In genomic region chr6:125061493-125061892, GRCm38 (mm10) we compare ENCODE assay signal across 14 mouse cellular contexts. TPM values are rescaled to one million over a fixed set of nuclear protein-coding genes. Genes with fewer than 3 reads are reported as not detected.
DNase-seq lines count a peak whose midpoint lies in the region; ATAC-seq and TF ChIP-seq lines count a peak whose summit lies in the region.
"Had no signal": no experiment of that assay in that cellular context is flagged by ENCODE, and none has a peak within 500 bp of the region (broad histone marks: within the 10 kb centered on the region; RNA-seq: fewer than 3 reads in every experiment).

No protein-coding gene starts in this region.

- no peak overlapping the region for H3K4me3 ChIP-seq in heart, embryonic 11.5 days (ENCODE audit: low read depth, low read length)
- H3K4me3 ChIP-seq in liver, embryonic 12.5 days, result no peak overlapping the region
- H3K4me3 ChIP-seq in liver, postnatal 0 days (ENCODE audit: low read depth, low read length), result no peak overlapping the region
- no peak overlapping the region for H3K4me3 ChIP-seq in liver, embryonic 14.5 days (ENCODE audit: insufficient read depth in 1 of 2, low read depth in 2 of 2, low read length in 2 of 2)
- no peak overlapping the region for H3K4me3 ChIP-seq in kidney, adult 2 months (ENCODE audit: insufficient read depth, low read depth, low read length)
- H3K4me3 ChIP-seq: limb, embryonic 15.5 days had no signal

- H3K9me3 ChIP-seq in heart, embryonic 11.5 days (replicated peaks; ENCODE audit: control insufficient read depth, low read length), result no peaks in the 10 kb centered on the region
- H3K9me3 ChIP-seq in liver, embryonic 12.5 days (replicated peaks), result no peaks in the 10 kb centered on the region
- no peaks in the 10 kb centered on the region for H3K9me3 ChIP-seq in liver, postnatal 0 days (ENCODE audit: low read length)
- no peaks in the 10 kb centered on the region for H3K9me3 ChIP-seq in liver, embryonic 14.5 days (ENCODE audit: control insufficient read depth, low read length)
- H3K9me3 ChIP-seq: limb, embryonic 15.5 days had no signal

- H3K27me3 ChIP-seq in heart, embryonic 11.5 days (ENCODE audit: control insufficient read depth, insufficient read depth, low read length), result 0 out of 2 replicates have a peak, but pooled peaks cover 2% of the 10 kb centered on the region
- H3K27me3 ChIP-seq in liver, embryonic 12.5 days (replicated peaks), result peaks cover 20% of the 10 kb centered on the region
- 0 out of 2 replicates have a peak, but pooled peaks cover 4% of the 10 kb centered on the region for H3K27me3 ChIP-seq in liver, postnatal 0 days (ENCODE audit: insufficient read depth, low read length)
- no peaks in the 10 kb centered on the region for H3K27me3 ChIP-seq in liver, embryonic 14.5 days (ENCODE audit: control insufficient read depth, insufficient read depth, low read length)
- H3K27me3 ChIP-seq in kidney, adult 2 months (replicated peaks; ENCODE audit: control insufficient read depth, insufficient read depth, low read length), result no peaks in the 10 kb centered on the region
- H3K27me3 ChIP-seq: limb, embryonic 15.5 days had no signal

- no peak for TF ChIP-seq POLR2A in brain, embryonic 14.5 days (IDR thresholded peaks at IDR 0.05; ENCODE audit: borderline replicate concordance, extremely low read depth, insufficient read depth, insufficient read length, poor library complexity, severe bottlenecking)
- TF ChIP-seq POLR2A in kidney, adult 2 months (IDR thresholded peaks at IDR 0.05; ENCODE audit: low read depth, low read length), result no peak

- TF ChIP-seq EP300 in liver, postnatal 0 days (IDR thresholded peaks at IDR 0.05; ENCODE audit: low read depth), result no peak
- no peak for TF ChIP-seq EP300 in liver, embryonic 14.5 days (IDR thresholded peaks at IDR 0.05; ENCODE audit: low read depth)

- intact Hi-C loops in heart, postnatal 25 days (cut with DNase I), result no loop called here

- DNase-seq in heart, postnatal 25 days (ENCODE audit: low spot score), result no peak
- DNase-seq in liver, postnatal 0 days, result no peak
- DNase-seq in brain, embryonic 14.5 days (ENCODE audit: low read depth), result peak; percentile 27
- no peak for DNase-seq in liver, embryonic 14.5 days (ENCODE audit: low read depth in 3 of 3, low spot score in 3 of 3)
- DNase-seq in cerebellum, postnatal 25 days, result no peak
- no peak for DNase-seq in kidney, adult 2 months
- DNase-seq: B cell, adult 2 months; cerebellum, adult 9-11 months; kidney, postnatal 25 days; right cerebral cortex, postnatal 14 days had no signal

- WGBS in heart, embryonic 11.5 days (ENCODE audit: insufficient replicate concordance), result 16% methylated on average over 6 of the region's 6 CpGs
- 19% methylated on average over 6 of the region's 6 CpGs for WGBS in liver, embryonic 12.5 days (ENCODE audit: insufficient replicate concordance)
- WGBS in liver, postnatal 0 days (ENCODE audit: insufficient replicate concordance), result 54% methylated on average over 6 of the region's 6 CpGs
- 32% methylated on average over 6 of the region's 6 CpGs for WGBS in liver, embryonic 14.5 days (ENCODE audit: insufficient replicate concordance)
- WGBS in kidney, adult 2 months, result 39% methylated on average over 6 of the region's 6 CpGs

- H3K4me2 ChIP-seq in heart, embryonic 11.5 days, result peak overlapping the region; percentile 34
- H3K4me2 ChIP-seq in liver, embryonic 12.5 days, result no peak overlapping the region; the same call in 1 of the 2 replicates
- H3K4me2 ChIP-seq in liver, postnatal 0 days (ENCODE audit: low read depth, low read length), result no peak overlapping the region
- no peak overlapping the region for H3K4me2 ChIP-seq in liver, embryonic 14.5 days (ENCODE audit: low read depth)
- H3K4me2 ChIP-seq: limb, embryonic 15.5 days had no signal

- ATAC-seq in heart, embryonic 11.5 days (replicated peaks; ENCODE audit: insufficient number of reproducible peaks, low FRiP score, low TSS enrichment), result peak; percentile 51; the same call in 1 of the 2 replicates
- peak; percentile 16 for ATAC-seq in liver, embryonic 12.5 days
- no peak for ATAC-seq in liver, postnatal 0 days
- 0 out of 2 replicates have a peak, but pooled peaks have one; percentile 4 for ATAC-seq in liver, embryonic 14.5 days (ENCODE audit: insufficient read depth)

- no peak overlapping the region for H3K27ac ChIP-seq in heart, embryonic 11.5 days (ENCODE audit: low read depth, low read length)
- no peak overlapping the region for H3K27ac ChIP-seq in liver, embryonic 12.5 days
- no peak overlapping the region for H3K27ac ChIP-seq in liver, postnatal 0 days (ENCODE audit: low read depth)
- H3K27ac ChIP-seq in liver, embryonic 14.5 days, result no peak overlapping the region
- H3K27ac ChIP-seq in kidney, adult 2 months (ENCODE audit: insufficient read depth, low read depth, low read length), result no peak overlapping the region

- H3K9ac ChIP-seq in heart, embryonic 11.5 days (ENCODE audit: low read depth, low read length), result peak overlapping the region; percentile 34; the same call in 1 of the 2 replicates
- H3K9ac ChIP-seq in liver, embryonic 12.5 days, result peak overlapping the region; percentile 13
- H3K9ac ChIP-seq in liver, postnatal 0 days (replicated peaks), result no peak overlapping the region
- no peak overlapping the region for H3K9ac ChIP-seq in liver, embryonic 14.5 days (replicated peaks)
- H3K9ac ChIP-seq: limb, embryonic 15.5 days had no signal

- TF ChIP-seq CTCF in liver, postnatal 0 days (IDR thresholded peaks at IDR 0.05; ENCODE audit: low read depth), result no peak
- no peak for TF ChIP-seq CTCF in brain, embryonic 14.5 days (IDR thresholded peaks at IDR 0.05; ENCODE audit: borderline replicate concordance, extremely low read depth, insufficient read depth, insufficient read length)
- TF ChIP-seq CTCF in liver, embryonic 14.5 days (IDR thresholded peaks at IDR 0.05; ENCODE audit: low read depth), result no peak
- no peak for TF ChIP-seq CTCF in kidney, adult 2 months (conservative IDR thresholded peaks at IDR 0.05; ENCODE audit: insufficient read depth, insufficient read length, low read depth, low read length)

- no peaks in the 10 kb centered on the region for H3K36me3 ChIP-seq in heart, embryonic 11.5 days (ENCODE audit: control insufficient read depth, insufficient read depth, low read length)
- H3K36me3 ChIP-seq in liver, embryonic 12.5 days, result no peaks in the 10 kb centered on the region
- H3K36me3 ChIP-seq in liver, postnatal 0 days (replicated peaks; ENCODE audit: insufficient read depth, low read length), result no peaks in the 10 kb centered on the region
- no peaks in the 10 kb centered on the region for H3K36me3 ChIP-seq in liver, embryonic 14.5 days (replicated peaks; ENCODE audit: control insufficient read depth, insufficient read depth, low read depth)
- H3K36me3 ChIP-seq in kidney, adult 2 months (ENCODE audit: control insufficient read depth, insufficient read depth, low read length), result no peaks in the 10 kb centered on the region
- H3K36me3 ChIP-seq: limb, embryonic 15.5 days had no signal

- peaks cover 13% of the 10 kb centered on the region for H3K4me1 ChIP-seq in heart, embryonic 11.5 days (ENCODE audit: control insufficient read depth, insufficient read depth, low read length)
- peaks cover 46% of the 10 kb centered on the region for H3K4me1 ChIP-seq in liver, embryonic 12.5 days
- no peaks in the 10 kb centered on the region for H3K4me1 ChIP-seq in liver, postnatal 0 days (ENCODE audit: insufficient read depth)
- peaks cover 12 to 17% of the 10 kb centered on the region in 2 experiments for H3K4me1 ChIP-seq in liver, embryonic 14.5 days (replicated peaks; ENCODE audit: control insufficient read depth in 2 of 2, insufficient read depth in 2 of 2, low read length in 1 of 2)
- H3K4me1 ChIP-seq in kidney, adult 2 months (ENCODE audit: control insufficient read depth, insufficient read depth, low read length), result no peaks in the 10 kb centered on the region

RNA-seq across cellular contexts. Expression of gene Lpar5, which starts 6.2 kb away (rescaled TPM):
- 0.27 TPM in 1 of 2 replicates, not detected in the other for polyA plus RNA-seq in heart, embryonic 11.5 days (2014; fragmentation: Nextera tagmentation; extraction: Ambion mirVana)
- total RNA-seq in heart, postnatal 25 days (2021), result not detected
- 1.9 and 2.2 TPM in 2 replicates for polyA plus RNA-seq in liver, embryonic 12.5 days (2016; fragmentation: Nextera tagmentation; extraction: Ambion mirVana)
- 0.57 and 0.85 TPM in 2 replicates for polyA plus RNA-seq in liver, postnatal 0 days (2015; fragmentation: Nextera tagmentation; extraction: Ambion mirVana)
- polyA plus RNA-seq in brain, embryonic 14.5 days (2012; rRNA removed), result 1.0 and 1.2 TPM in 2 replicates
- polyA plus RNA-seq in liver, embryonic 14.5 days (2012; rRNA removed), result 1.6 and 1.8 TPM in 2 replicates
- 0.68 and 1.0 TPM in 2 replicates for polyA plus RNA-seq in liver, embryonic 14.5 days (2014; fragmentation: Nextera tagmentation; extraction: Ambion mirVana)
- polyA plus RNA-seq in kidney, adult 2 months (2012; rRNA removed), result 2.9 and 3.5 TPM in 2 replicates
- total RNA-seq: gastrocnemius, adult 18-20 months had no signal

RNA-seq across cellular contexts. Expression of gene Acrbp, which starts 12.0 kb away (rescaled TPM):
- polyA plus RNA-seq in heart, embryonic 11.5 days (2014; fragmentation: Nextera tagmentation; extraction: Ambion mirVana), result 8.3 TPM in 2 replicates
- total RNA-seq in heart, postnatal 25 days (2021), result 1 to 10 TPM; 2.5 to 4.1 TPM
- 2.8 and 3.7 TPM in 2 replicates for polyA plus RNA-seq in liver, embryonic 12.5 days (2016; fragmentation: Nextera tagmentation; extraction: Ambion mirVana)
- polyA plus RNA-seq in liver, postnatal 0 days (2015; fragmentation: Nextera tagmentation; extraction: Ambion mirVana), result 1.3 and 2.0 TPM in 2 replicates
- 29.5 and 32.6 TPM in 2 replicates for polyA plus RNA-seq in brain, embryonic 14.5 days (2012; rRNA removed)
- 2.1 and 3.1 TPM in 2 replicates for polyA plus RNA-seq in liver, embryonic 14.5 days (2012; rRNA removed)
- 1.3 and 2.0 TPM in 2 replicates for polyA plus RNA-seq in liver, embryonic 14.5 days (2014; fragmentation: Nextera tagmentation; extraction: Ambion mirVana)
- polyA plus RNA-seq in kidney, adult 2 months (2012; rRNA removed), result 14.3 and 18.9 TPM in 2 replicates

RNA-seq across cellular contexts. Expression of gene Ing4, which starts 21.9 kb away (rescaled TPM):
- polyA plus RNA-seq in heart, embryonic 11.5 days (2014; fragmentation: Nextera tagmentation; extraction: Ambion mirVana), result 66.6 and 80.5 TPM in 2 replicates
- total RNA-seq in heart, postnatal 25 days (2021), result 10 to 100 TPM; 35.0 to 35.6 TPM
- polyA plus RNA-seq in liver, embryonic 12.5 days (2016; fragmentation: Nextera tagmentation; extraction: Ambion mirVana), result 34.4 and 34.6 TPM in 2 replicates
- polyA plus RNA-seq in liver, postnatal 0 days (2015; fragmentation: Nextera tagmentation; extraction: Ambion mirVana), result 23.8 and 24.3 TPM in 2 replicates
- polyA plus RNA-seq in brain, embryonic 14.5 days (2012; rRNA removed), result 127 and 169 TPM in 2 replicates
- 14.1 and 17.9 TPM in 2 replicates for polyA plus RNA-seq in liver, embryonic 14.5 days (2012; rRNA removed)
- 17.2 and 21.9 TPM in 2 replicates for polyA plus RNA-seq in liver, embryonic 14.5 days (2014; fragmentation: Nextera tagmentation; extraction: Ambion mirVana)
- polyA plus RNA-seq in kidney, adult 2 months (2012; rRNA removed), result 39.1 and 39.2 TPM in 2 replicates

RNA-seq across cellular contexts. Expression of gene Chd4, which starts 34.3 kb away (rescaled TPM):
- 64.4 and 67.8 TPM in 2 replicates for polyA plus RNA-seq in heart, embryonic 11.5 days (2014; fragmentation: Nextera tagmentation; extraction: Ambion mirVana)
- total RNA-seq in heart, postnatal 25 days (2021), result 100 to 1,000 TPM; 111 to 116 TPM
- 38.3 and 40.5 TPM in 2 replicates for polyA plus RNA-seq in liver, embryonic 12.5 days (2016; fragmentation: Nextera tagmentation; extraction: Ambion mirVana)
- polyA plus RNA-seq in liver, postnatal 0 days (2015; fragmentation: Nextera tagmentation; extraction: Ambion mirVana), result 20.0 and 24.5 TPM in 2 replicates
- 69.8 and 142 TPM in 2 replicates for polyA plus RNA-seq in brain, embryonic 14.5 days (2012; rRNA removed)
- 13.9 and 24.7 TPM in 2 replicates for polyA plus RNA-seq in liver, embryonic 14.5 days (2012; rRNA removed)
- polyA plus RNA-seq in liver, embryonic 14.5 days (2014; fragmentation: Nextera tagmentation; extraction: Ambion mirVana), result 19.7 and 24.3 TPM in 2 replicates
- polyA plus RNA-seq in kidney, adult 2 months (2012; rRNA removed), result 43.6 and 57.7 TPM in 2 replicates

RNA-seq across cellular contexts. Expression of gene Zfp384, which starts 52.5 kb away (rescaled TPM):
- 7.1 and 9.9 TPM in 2 replicates for polyA plus RNA-seq in heart, embryonic 11.5 days (2014; fragmentation: Nextera tagmentation; extraction: Ambion mirVana)
- 10 to 100 TPM; 19.2 to 22.0 TPM for total RNA-seq in heart, postnatal 25 days (2021)
- polyA plus RNA-seq in liver, embryonic 12.5 days (2016; fragmentation: Nextera tagmentation; extraction: Ambion mirVana), result 6.6 and 7.2 TPM in 2 replicates
- polyA plus RNA-seq in liver, postnatal 0 days (2015; fragmentation: Nextera tagmentation; extraction: Ambion mirVana), result 3.3 and 3.5 TPM in 2 replicates
- polyA plus RNA-seq in brain, embryonic 14.5 days (2012; rRNA removed), result 107 and 118 TPM in 2 replicates
- polyA plus RNA-seq in liver, embryonic 14.5 days (2012; rRNA removed), result 20.2 and 22.2 TPM in 2 replicates
- polyA plus RNA-seq in liver, embryonic 14.5 days (2014; fragmentation: Nextera tagmentation; extraction: Ambion mirVana), result 2.9 and 3.1 TPM in 2 replicates
- 37.8 and 45.7 TPM in 2 replicates for polyA plus RNA-seq in kidney, adult 2 months (2012; rRNA removed)

Comparison
In these comparisons a context has a peak if more than half of its experiments do, and no peak if none do; other contexts are left out.
1. H3K9ac ChIP-seq: peak in heart, embryonic 11.5 days (single experiment) and liver, embryonic 12.5 days (single experiment); none in liver, postnatal 0 days (single experiment) and liver, embryonic 14.5 days (single experiment).